Mouse (Mus musculus) splenic B cell, adult 2 months (primary cell): Measurements from ENCODE around the gene Hist2h3c2.
"Not testable (repeated sequence)": the region's sequence is repeated elsewhere in the genome, so short reads cannot be mapped to it uniquely, and the experiment has no call there.

Experiments
- DNase-seq: peaks from one replicate; pipeline ENCODE4 v3.0.0-alpha.2; 2011; ENCODE audit warnings: low read depth, low spot score
- H3K27me3 ChIP-seq: 2 replicates; pipeline ENCODE4 v1.6.1; 2012; ENCODE audit warnings: mild to moderate bottlenecking, low read length, moderate library complexity, mixed read lengths; ENCODE audit not compliant: control insufficient read depth, poor library complexity, insufficient read depth, severe bottlenecking
- H3K36me3 ChIP-seq: 2 replicates; pipeline ENCODE4 v1.6.1; 2012; ENCODE audit warnings: mild to moderate bottlenecking, low read length, moderate library complexity, mixed read lengths; ENCODE audit not compliant: control insufficient read depth, poor library complexity, insufficient read depth, severe bottlenecking

The Hist2h3c2 gene

GRCm38 (mm10) chr3:96247356-96248140 is 8.6 kb upstream of the Hist2h3c2 start:
- DNase-seq: no peak
- H3K36me3 ChIP-seq: no peaks in the 10 kb centered on the region; the same call in 1 of the 2 replicates
- no peaks in the 10 kb centered on the region for H3K27me3 ChIP-seq

- H3K36me3 ChIP-seq, DNase-seq: not testable (repeated sequence)
Observed at GRCm38 (mm10) chr3:96246427-96246856, 7.5 kb upstream of the Hist2h3c2 start, which contains the start of gene Hist2h3c1. Gene Hist2h3c1 (plus strand): TSS chr3:96246685.

GRCm38 (mm10) chr3:96246018-96246417 is 7.1 kb upstream of the Hist2h3c2 start:
- not testable (repeated sequence) for H3K36me3 ChIP-seq, DNase-seq, H3K27me3 ChIP-seq

More at GRCm38 (mm10) chr3:96246427-96246856, 7.5 kb upstream of the Hist2h3c2 start, which contains the start of gene Hist2h3c1:
- H3K27me3 ChIP-seq: not testable (repeated sequence)

- H3K27me3 ChIP-seq, H3K36me3 ChIP-seq: not testable (repeated sequence)
- DNase-seq: peak; percentile 86
Observed at GRCm38 (mm10) chr3:96245003-96245886, 6.3 kb upstream of the Hist2h3c2 start, which contains the start of gene Hist2h2aa1. Gene Hist2h2aa1 (plus strand): TSS chr3:96245497.

- no peaks in the 10 kb centered on the region for H3K27me3 ChIP-seq
Observed at GRCm38 (mm10) chr3:96243921-96244572, 5.1 kb upstream of the Hist2h3c2 start.

GRCm38 (mm10) chr3:96240799-96241197 is 1.9 kb upstream of the Hist2h3c2 start:
- no peaks in the 10 kb centered on the region; the same call in 1 of the 2 replicates for H3K36me3 ChIP-seq
- DNase-seq: no peak
- H3K27me3 ChIP-seq: no peaks in the 10 kb centered on the region

More at GRCm38 (mm10) chr3:96243921-96244572, 5.1 kb upstream of the Hist2h3c2 start:
- DNase-seq: no peak
- no peaks in the 10 kb centered on the region; the same call in 1 of the 2 replicates for H3K36me3 ChIP-seq

GRCm38 (mm10) chr3:96239949-96240798 is 1.2 kb upstream of the Hist2h3c2 start, which contains the start of gene Hist2h2aa2:
Gene Hist2h2aa2 (minus strand): TSS chr3:96240276.
- H3K36me3 ChIP-seq, H3K27me3 ChIP-seq: not testable (repeated sequence)
- DNase-seq: peak; percentile 69

- no peaks in the 10 kb centered on the region for H3K27me3 ChIP-seq
- no peak for DNase-seq
- H3K36me3 ChIP-seq: no peaks in the 10 kb centered on the region
Observed at GRCm38 (mm10) chr3:96237904-96238511, 919 bp downstream of the Hist2h3c2 start.

- no peak for DNase-seq
- Histone ChIP-seq H3K27me3 (no peaks in the 10 kb centered on the region), H3K36me3 (no peaks in the 10 kb centered on the region)
Observed at GRCm38 (mm10) chr3:96237335-96237903, 1.5 kb downstream of the Hist2h3c2 start.

- DNase-seq: no peak
- Histone ChIP-seq H3K27me3 (no peaks in the 10 kb centered on the region), H3K36me3 (no peaks in the 10 kb centered on the region)
Observed at GRCm38 (mm10) chr3:96236834-96237334, 2.0 kb downstream of the Hist2h3c2 start.

GRCm38 (mm10) chr3:96235836-96236235 is 3.1 kb downstream of the Hist2h3c2 start:
- DNase-seq: no peak
- Histone ChIP-seq H3K27me3 (no peaks in the 10 kb centered on the region), H3K36me3 (no peaks in the 10 kb centered on the region)

- H3K27me3 ChIP-seq: no peaks in the 10 kb centered on the region
- peak; percentile 52 for DNase-seq
- no peaks in the 10 kb centered on the region for H3K36me3 ChIP-seq
Observed at GRCm38 (mm10) chr3:96234914-96235313, 4.0 kb downstream of the Hist2h3c2 start.

- H3K27me3 ChIP-seq: no peaks in the 10 kb centered on the region
- DNase-seq: no peak
- H3K36me3 ChIP-seq: no peaks in the 10 kb centered on the region
Observed at GRCm38 (mm10) chr3:96231758-96232120, 7.2 kb downstream of the Hist2h3c2 start.
